10 mouse cellular contexts compared by ENCODE assay signal in genomic region chr11:11953364-11954114, GRCm38 (mm10). TPM values are rescaled to one million over a fixed set of nuclear protein-coding genes. Genes with fewer than 3 reads are reported as not detected.
DNase-seq lines count a peak whose midpoint lies in the region; ATAC-seq lines count a peak whose summit lies in the region.
"Had no signal": no experiment of that assay in that cellular context is flagged by ENCODE, and none has a peak within 500 bp of the region (broad histone marks: within the 10 kb centered on the region; RNA-seq: fewer than 3 reads in every experiment).

No protein-coding gene starts in this region.

- peak overlapping the region; percentile 55; the same call in 1 of the 2 replicates for H3K27ac ChIP-seq in kidney, embryonic 15.5 days
- peak overlapping the region; percentile 92 for H3K27ac ChIP-seq in embryonic facial prominence, embryonic 14.5 days (replicated peaks; ENCODE audit: low read depth, low read length)
- H3K27ac ChIP-seq in intestine, embryonic 14.5 days (ENCODE audit: low read depth), result peak overlapping the region; percentile 62
- H3K27ac ChIP-seq in neural tube, embryonic 15.5 days (replicated peaks), result peak overlapping the region; percentile 60; the same call in 1 of the 2 replicates

- no peak overlapping the region for H3K4me2 ChIP-seq in kidney, embryonic 15.5 days
- peak overlapping the region; percentile 13; the same call in 1 of the 2 replicates for H3K4me2 ChIP-seq in embryonic facial prominence, embryonic 14.5 days (ENCODE audit: low read depth, low read length)
- H3K4me2 ChIP-seq in intestine, embryonic 14.5 days (ENCODE audit: low read length), result no peak overlapping the region
- H3K4me2 ChIP-seq in neural tube, embryonic 15.5 days, result no peak overlapping the region

- no peaks in the 10 kb centered on the region for H3K9me3 ChIP-seq in kidney, embryonic 15.5 days (replicated peaks)
- no peaks in the 10 kb centered on the region for H3K9me3 ChIP-seq in embryonic facial prominence, embryonic 14.5 days (ENCODE audit: control insufficient read depth, low read length)
- H3K9me3 ChIP-seq in intestine, embryonic 14.5 days (ENCODE audit: control insufficient read depth, low read length), result no peaks in the 10 kb centered on the region
- H3K9me3 ChIP-seq in neural tube, embryonic 15.5 days (replicated peaks), result no peaks in the 10 kb centered on the region

- 73% methylated on average over 11 of the region's 11 CpGs for WGBS in kidney, embryonic 15.5 days
- 44% methylated on average over 11 of the region's 11 CpGs for WGBS in embryonic facial prominence, embryonic 14.5 days
- 66% methylated on average over 11 of the region's 11 CpGs for WGBS in intestine, embryonic 14.5 days
- WGBS in neural tube, embryonic 15.5 days, result 84% methylated on average over 11 of the region's 11 CpGs

- DNase-seq in kidney, postnatal 4 days, result no peak
- DNase-seq in embryonic facial prominence, embryonic 14.5 days (ENCODE audit: low spot score), result peak; percentile 81
- no peak for DNase-seq in intestine, embryonic 14.5 days (ENCODE audit: low spot score)
- DNase-seq in retina, postnatal 1 day, result no peak
- DNase-seq in right cerebral cortex, adult 18-20 months, result no peak
- DNase-seq: forebrain, postnatal 0 days; kidney, postnatal 36 days; right cerebral cortex, postnatal 14 days had no signal

- no peaks in the 10 kb centered on the region for H3K27me3 ChIP-seq in kidney, embryonic 15.5 days
- no peaks in the 10 kb centered on the region for H3K27me3 ChIP-seq in embryonic facial prominence, embryonic 14.5 days (replicated peaks; ENCODE audit: control insufficient read depth, insufficient read depth, low read length)
- H3K27me3 ChIP-seq in intestine, embryonic 14.5 days (replicated peaks; ENCODE audit: control insufficient read depth, insufficient read depth, low read length), result no peaks in the 10 kb centered on the region
- no peaks in the 10 kb centered on the region for H3K27me3 ChIP-seq in neural tube, embryonic 15.5 days (replicated peaks)

- H3K4me3 ChIP-seq in kidney, embryonic 15.5 days (replicated peaks), result no peak overlapping the region
- no peak overlapping the region for H3K4me3 ChIP-seq in embryonic facial prominence, embryonic 14.5 days (ENCODE audit: low read depth, low read length)
- H3K4me3 ChIP-seq in intestine, embryonic 14.5 days (ENCODE audit: low read depth, low read length), result no peak overlapping the region
- H3K4me3 ChIP-seq in neural tube, embryonic 15.5 days (replicated peaks), result no peak overlapping the region

- peaks cover 43% of the 10 kb centered on the region for H3K36me3 ChIP-seq in kidney, embryonic 15.5 days
- H3K36me3 ChIP-seq in embryonic facial prominence, embryonic 14.5 days (ENCODE audit: control insufficient read depth, insufficient read depth, low read length), result peaks cover 41% of the 10 kb centered on the region
- peaks cover 64% of the 10 kb centered on the region for H3K36me3 ChIP-seq in intestine, embryonic 14.5 days (ENCODE audit: control insufficient read depth, insufficient read depth, low read length)
- no peaks in the 10 kb centered on the region for H3K36me3 ChIP-seq in neural tube, embryonic 15.5 days

- no peak for ATAC-seq in kidney, embryonic 15.5 days (replicated peaks; ENCODE audit: low FRiP score)
- ATAC-seq in embryonic facial prominence, embryonic 14.5 days (ENCODE audit: low read depth), result 0 out of 2 replicates have a peak, but pooled peaks have one; percentile 16
- no peak for ATAC-seq in intestine, embryonic 14.5 days (replicated peaks; ENCODE audit: low FRiP score, low TSS enrichment, low read depth)
- ATAC-seq in neural tube, embryonic 15.5 days (ENCODE audit: low FRiP score), result no peak
- ATAC-seq: forebrain, postnatal 0 days had no signal

- H3K9ac ChIP-seq in kidney, embryonic 15.5 days, result no peak overlapping the region
- H3K9ac ChIP-seq in embryonic facial prominence, embryonic 14.5 days (ENCODE audit: low read depth, low read length), result peak overlapping the region; percentile 37; the same call in 1 of the 2 replicates
- no peak overlapping the region for H3K9ac ChIP-seq in intestine, embryonic 14.5 days (ENCODE audit: low read length)
- H3K9ac ChIP-seq in neural tube, embryonic 15.5 days (replicated peaks), result no peak overlapping the region
- H3K9ac ChIP-seq: forebrain, postnatal 0 days had no signal

- H3K4me1 ChIP-seq in kidney, embryonic 15.5 days, result peaks cover 23% of the 10 kb centered on the region
- H3K4me1 ChIP-seq in embryonic facial prominence, embryonic 14.5 days (ENCODE audit: control insufficient read depth, insufficient read depth, low read length), result peaks cover 58% of the 10 kb centered on the region
- peaks cover 30% of the 10 kb centered on the region for H3K4me1 ChIP-seq in intestine, embryonic 14.5 days (replicated peaks; ENCODE audit: control insufficient read depth, insufficient read depth, low read length)
- H3K4me1 ChIP-seq in neural tube, embryonic 15.5 days, result no peaks in the 10 kb centered on the region

RNA-seq across cellular contexts. Expression of gene Ddc, which starts 55.6 kb away (rescaled TPM):
- polyA plus RNA-seq in kidney, embryonic 15.5 days (2015; fragmentation: Nextera tagmentation; extraction: Ambion mirVana), result 14.3 and 15.4 TPM in 2 replicates
- polyA plus RNA-seq in embryonic facial prominence, embryonic 14.5 days (2014; fragmentation: Nextera tagmentation; extraction: Ambion mirVana), result 32.5 and 48.4 TPM in 2 replicates
- 34.8 and 37.3 TPM in 2 replicates for polyA plus RNA-seq in intestine, embryonic 14.5 days (2014; fragmentation: Nextera tagmentation; extraction: Ambion mirVana)
- polyA plus RNA-seq in neural tube, embryonic 15.5 days (2015; fragmentation: Nextera tagmentation; extraction: Ambion mirVana), result 4.7 and 5.5 TPM in 2 replicates
